Mouse (Mus musculus): ENCODE results near the gene Chst14.
A peak's percentile ranks its signal among the peaks of the same experiment; 100 is the strongest.

Gene Chst14

GRCm38 (mm10) chr2:118906118-118906492 is 20.2 kb upstream of the Chst14 start:
- no peak for DNase-seq

DNA sequence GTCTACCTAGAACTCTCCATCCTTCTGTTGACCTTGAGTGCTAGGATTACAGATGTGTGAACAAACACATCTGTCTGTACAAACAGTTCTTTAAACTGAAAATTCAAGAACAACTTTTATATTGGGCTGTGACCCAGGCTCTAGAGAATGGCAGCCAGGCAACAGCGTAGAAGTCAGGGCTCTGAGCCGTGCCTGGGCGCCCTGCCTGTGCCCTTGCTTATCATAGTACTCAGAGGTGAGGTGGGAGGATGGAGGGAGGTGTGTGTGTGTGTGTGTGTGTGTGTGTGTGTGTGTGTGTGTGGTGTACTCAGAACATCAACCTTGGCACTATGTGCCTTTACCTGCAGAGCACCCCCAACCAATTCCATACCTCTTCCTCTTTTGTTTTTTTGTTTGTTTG is 18.5 kb upstream of the Chst14 start:
- DNase-seq = no peak

DNA sequence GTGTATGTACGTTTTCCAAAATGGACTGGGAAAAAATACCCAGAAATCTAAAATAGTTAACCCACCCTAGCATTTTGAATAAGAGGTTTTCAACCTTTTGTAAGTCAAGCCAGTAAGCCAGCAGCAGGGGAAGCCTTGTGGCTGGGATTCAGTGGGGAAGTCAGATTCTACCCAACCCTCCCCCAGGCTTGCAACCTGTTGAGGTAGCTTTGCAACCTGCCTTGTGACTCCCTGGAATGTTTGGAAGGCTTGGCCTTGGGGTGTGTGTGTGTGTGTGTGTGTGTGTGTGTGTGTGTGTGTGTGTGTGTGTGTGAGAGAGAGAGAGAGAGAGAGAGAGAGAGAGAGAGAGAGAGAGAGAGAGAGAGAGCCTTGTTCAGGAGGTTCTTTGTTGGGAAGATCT is 17.1 kb upstream of the Chst14 start:
- no peak for DNase-seq

- DNase-seq = no peak
These were observed 15.6 kb upstream of the Chst14 start for GRCm38 (mm10) chr2:118910605-118911278.

DNA sequence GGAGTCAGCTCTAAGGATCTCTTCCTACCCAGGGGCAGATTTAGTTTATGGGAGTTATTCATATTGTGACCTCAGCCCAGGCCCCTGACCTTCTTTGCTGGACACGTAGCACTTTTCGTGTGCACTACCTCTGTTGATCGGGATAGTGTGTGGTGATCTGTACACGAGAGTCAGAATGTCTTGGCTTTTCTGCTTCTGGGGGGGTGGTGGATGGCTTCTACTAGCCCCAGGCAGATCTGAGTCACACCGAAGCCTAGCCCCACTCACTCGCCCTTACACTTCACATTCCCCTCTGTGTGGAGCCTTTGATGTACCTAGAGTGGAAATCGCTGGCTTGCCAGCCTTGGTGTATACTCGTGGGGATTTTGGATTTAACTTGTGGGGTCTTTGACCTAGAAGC is 13.6 kb upstream of the Chst14 start:
- DNase-seq = no peak

GRCm38 (mm10) chr2:118913551-118914276 is 12.6 kb upstream of the Chst14 start:
- no peak for DNase-seq

DNA sequence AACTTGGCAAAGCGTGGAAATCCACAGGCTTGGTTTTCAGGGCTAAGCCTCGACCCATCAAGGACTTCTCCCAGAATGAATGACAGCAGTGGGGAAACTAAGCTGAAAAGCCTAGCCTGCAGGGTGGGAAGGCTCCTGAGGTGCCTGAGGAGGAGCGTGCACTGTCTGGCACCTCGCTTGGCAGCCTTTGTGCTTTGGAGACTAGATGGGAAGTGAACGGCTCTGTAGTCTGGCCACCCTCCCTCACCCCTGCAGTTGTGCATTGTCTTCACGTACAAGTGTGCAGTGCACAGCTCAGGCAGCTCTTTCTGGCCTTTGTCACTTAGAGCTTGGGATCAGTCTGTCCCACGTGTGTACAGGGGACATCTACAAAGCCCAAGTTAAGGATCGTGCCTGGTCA is 11.6 kb upstream of the Chst14 start:
- no peak for DNase-seq

DNA sequence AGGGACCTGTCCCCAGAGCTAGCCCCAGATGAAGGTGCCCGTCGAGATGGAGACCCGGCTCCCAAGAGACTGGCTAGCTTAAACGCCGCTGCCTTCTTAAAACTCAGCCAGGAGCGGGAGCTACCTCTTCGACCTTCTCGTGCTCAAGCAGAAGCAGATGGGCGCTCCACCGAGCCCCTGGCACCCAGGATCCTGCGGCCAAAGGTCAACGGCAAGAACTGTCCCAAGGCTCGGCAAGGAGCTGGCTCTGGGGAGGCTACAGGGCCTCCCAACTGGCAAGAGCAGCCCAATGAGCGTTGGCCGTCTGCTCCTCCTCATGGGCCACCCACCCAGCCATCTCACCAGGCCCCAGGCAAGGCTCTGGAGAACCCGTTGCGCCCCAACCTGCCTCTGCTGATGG is 9.9 kb upstream of the Chst14 start:
- no peak for DNase-seq

DNA sequence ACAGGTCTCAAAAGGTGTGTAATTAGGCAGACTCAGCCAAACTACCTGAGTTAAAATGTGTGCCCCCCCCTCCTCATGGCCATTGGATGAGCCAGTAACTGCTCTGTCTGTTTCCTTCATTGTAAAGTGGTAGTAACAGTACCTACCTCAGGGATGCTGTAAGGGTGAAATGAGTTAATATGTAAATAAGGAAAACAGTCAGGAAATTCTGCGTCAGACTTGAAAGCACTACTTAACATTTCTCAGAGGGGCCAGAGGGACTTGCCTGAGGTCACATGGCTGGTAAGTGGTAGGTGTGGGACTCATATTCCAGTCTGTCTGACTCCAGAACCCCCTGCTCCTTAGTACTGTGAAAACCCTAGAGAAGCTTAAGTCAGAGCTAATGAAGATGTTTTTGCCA is 7.8 kb upstream of the Chst14 start:
- DNase-seq = no peak

DNA sequence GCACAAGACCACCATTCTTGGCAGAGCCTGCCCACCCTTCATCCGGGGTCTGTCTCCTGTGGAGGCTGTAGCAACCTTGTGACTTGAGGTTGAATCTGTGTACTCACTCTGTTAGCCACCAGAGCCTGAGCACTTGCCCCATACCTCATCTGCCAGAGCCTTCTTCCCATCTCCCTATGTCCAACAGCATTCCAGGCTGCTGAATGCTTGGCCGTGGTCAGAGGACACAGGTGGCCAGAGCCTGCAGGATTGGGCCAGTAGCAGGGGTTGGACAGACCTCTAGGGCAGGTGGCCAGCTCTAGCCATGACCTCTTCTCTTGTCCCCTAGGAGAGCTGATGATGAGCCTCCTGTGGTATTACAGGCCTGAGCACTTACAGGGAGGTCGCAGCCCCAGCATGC is 5.9 kb upstream of the Chst14 start:
- DNase-seq = no peak

DNA sequence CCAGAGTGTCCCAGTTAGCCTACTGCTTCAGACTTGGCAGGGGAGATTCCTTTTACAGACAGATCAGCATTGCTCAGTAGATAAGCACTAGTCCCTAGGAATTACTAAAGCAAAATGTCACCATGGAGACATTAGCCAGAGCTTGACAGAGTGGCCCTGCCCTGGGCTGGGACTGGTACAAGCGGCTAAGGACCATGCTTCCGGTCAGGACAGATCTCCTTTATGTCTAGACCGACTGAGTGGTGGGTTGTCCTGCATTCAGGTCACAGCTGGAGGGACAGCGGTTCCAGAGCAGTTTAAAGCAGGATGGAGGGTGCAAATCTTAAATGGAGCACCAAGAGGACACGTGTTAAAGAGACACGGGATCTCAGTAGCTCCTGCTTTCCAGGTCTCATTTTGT is 344 bp upstream of the Chst14 start:
- no peak for DNase-seq

GRCm38 (mm10) chr2:118926998-118927739 is 873 bp downstream of the Chst14 start:
- DNase-seq = peak; percentile 26

GRCm38 (mm10) chr2:118941341-118941740 is 15.0 kb downstream of the Chst14 start:
- DNase-seq = no peak

- no peak for DNase-seq
These were observed 16.9 kb downstream of the Chst14 start for GRCm38 (mm10) chr2:118943232-118943631.

- DNase-seq = no peak
These were observed 22.5 kb downstream of the Chst14 start for GRCm38 (mm10) chr2:118948818-118949217.

DNA sequence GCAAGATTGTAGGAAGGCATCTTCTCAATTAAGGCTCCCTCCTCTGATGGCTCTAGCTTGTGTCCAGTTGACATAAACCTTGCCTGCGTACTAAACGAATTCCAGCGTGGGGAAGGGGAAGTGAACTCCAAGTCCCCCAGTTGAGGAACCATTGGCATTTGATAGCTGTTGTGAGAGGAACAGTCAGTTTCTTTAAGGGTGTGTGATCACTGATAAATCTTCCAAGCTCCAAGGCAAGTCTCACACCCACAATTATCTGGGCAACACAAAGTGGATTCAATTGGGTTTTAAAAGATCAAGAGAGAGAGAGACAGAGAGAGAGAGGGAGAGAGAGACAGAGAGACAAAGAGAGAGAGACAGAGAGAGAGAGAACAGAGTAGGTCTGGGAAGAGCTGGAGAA is 23.4 kb downstream of the Chst14 start:
- no peak for DNase-seq

- DNase-seq = no peak
These were observed 30.2 kb downstream of the Chst14 start for GRCm38 (mm10) chr2:118956497-118956896.

- DNase-seq = no peak
These were observed 33.3 kb downstream of the Chst14 start for GRCm38 (mm10) chr2:118959644-118960043.

DNA sequence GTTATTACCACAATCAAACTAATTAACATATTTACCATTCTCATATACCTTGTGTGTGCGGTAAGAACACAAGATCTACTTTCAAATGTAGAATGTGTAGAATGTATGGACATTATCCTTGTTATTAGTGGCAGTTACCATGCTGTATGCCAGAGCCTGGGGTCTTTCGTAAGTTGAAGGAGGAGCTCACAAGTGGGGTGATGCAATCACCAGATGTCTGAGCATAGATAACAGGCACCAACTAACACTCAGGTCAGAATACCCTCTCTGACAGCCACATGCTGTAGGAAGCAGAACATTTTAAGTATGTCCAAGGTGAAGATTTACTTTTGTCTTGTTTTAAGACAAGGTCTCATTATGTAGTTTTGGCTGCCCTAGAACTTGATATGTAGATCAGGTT is 34.1 kb downstream of the Chst14 start:
- DNase-seq = no peak

DNA sequence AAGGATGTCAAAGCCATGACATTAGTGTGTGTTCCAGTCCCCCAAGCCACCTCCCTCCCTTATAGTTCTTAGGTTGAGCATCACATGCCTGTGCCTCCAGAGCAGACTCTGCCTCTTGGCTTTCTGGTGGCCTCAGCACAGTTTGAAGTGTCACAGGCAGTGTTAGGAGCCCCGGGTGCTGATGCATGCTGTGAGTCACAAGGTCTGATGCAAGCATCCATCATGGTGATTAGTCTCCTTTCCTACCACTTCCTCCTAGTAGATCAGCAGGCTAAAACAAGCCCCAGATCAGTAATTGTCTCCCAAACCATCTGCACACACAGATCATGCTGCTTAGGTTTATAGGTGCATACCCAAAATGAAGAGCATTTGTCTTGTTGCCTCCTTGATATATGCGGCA is 35.2 kb downstream of the Chst14 start:
- no peak for DNase-seq

DNA sequence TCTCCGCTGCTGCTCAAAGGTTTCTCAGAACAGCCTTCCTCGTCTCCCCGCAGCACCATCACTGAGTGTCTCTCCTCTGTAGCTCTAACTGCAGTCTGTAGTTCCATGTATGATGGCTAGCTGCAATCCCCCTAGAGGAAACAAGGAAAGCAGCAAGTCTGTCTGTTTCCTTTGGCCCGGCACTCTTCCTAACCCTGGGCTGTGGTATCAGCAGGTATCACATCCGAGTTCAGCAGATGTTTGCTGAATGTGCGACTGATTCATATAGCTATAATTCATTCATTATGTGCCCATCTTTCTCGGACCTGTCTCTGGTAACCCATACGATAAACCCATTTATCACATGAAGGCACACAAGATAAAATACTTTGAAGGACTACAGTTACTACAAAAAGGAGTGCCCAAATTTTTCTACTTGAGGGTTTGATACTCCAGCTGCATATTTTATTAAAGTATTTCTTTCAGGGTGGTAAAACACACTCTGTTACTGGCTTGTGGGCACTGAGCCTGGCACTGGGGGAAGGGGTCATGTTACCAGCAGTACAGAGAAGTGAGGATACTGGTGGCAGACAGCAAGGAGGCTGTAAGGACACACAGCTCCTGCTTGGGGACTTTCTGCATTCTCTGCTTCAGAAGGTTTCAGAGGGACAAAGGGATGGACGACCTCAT is 36.8 kb downstream of the Chst14 start:
- DNase-seq = no peak

DNA sequence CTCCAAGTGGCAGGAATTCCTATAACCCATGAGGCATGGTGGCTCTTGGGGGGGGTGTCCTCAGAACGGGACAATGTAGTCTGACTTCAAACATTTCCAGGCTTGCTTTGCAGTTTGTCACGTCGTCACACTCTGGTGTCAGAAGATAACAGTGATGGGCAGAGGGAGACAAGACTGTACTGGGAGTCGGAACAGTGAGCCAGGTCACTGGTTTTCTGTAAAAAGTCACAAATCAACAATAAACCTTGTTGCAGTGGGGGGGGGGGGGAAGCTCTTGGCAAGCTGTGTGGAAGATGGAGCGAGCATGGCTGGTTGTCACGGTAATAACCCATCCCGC is 37.3 kb downstream of the Chst14 start:
- DNase-seq = no peak

GRCm38 (mm10) chr2:118969585-118970147 is 43.4 kb downstream of the Chst14 start:
- no peak for DNase-seq

Data from thymus, postnatal 14 days (tissue).